Comparison of ENCODE assay signal across 24 mouse cellular contexts in genomic region chr7:114773781-114774180, GRCm38 (mm10). TPM values are rescaled to one million over a fixed set of nuclear protein-coding genes. Genes with fewer than 3 reads are reported as not detected.
DNase-seq lines count a peak whose midpoint lies in the region; ATAC-seq and TF ChIP-seq lines count a peak whose summit lies in the region.
"Had no signal": no experiment of that assay in that cellular context is flagged by ENCODE, and none has a peak within 500 bp of the region (broad histone marks: within the 10 kb centered on the region; RNA-seq: fewer than 3 reads in every experiment).

No protein-coding gene starts in this region.

- no peak overlapping the region for H3K4me2 ChIP-seq in embryonic facial prominence, embryonic 15.5 days (replicated peaks)
- no peak overlapping the region for H3K4me2 ChIP-seq in liver, postnatal 0 days (ENCODE audit: low read depth, low read length)
- H3K4me2 ChIP-seq: embryonic facial prominence, embryonic 13.5 days; forebrain, embryonic 15.5 days; heart, embryonic 12.5 days; hindbrain, embryonic 15.5 days had no signal

- no peaks in the 10 kb centered on the region for H3K27me3 ChIP-seq in embryonic facial prominence, embryonic 15.5 days
- H3K27me3 ChIP-seq in liver, postnatal 0 days (ENCODE audit: insufficient read depth, low read length) = no peaks in the 10 kb centered on the region
- H3K27me3 ChIP-seq: CH12.LX; embryonic facial prominence, embryonic 13.5 days; forebrain, embryonic 15.5 days; heart, embryonic 12.5 days; hindbrain, embryonic 15.5 days; Patski had no signal

- no peak overlapping the region for H3K27ac ChIP-seq in embryonic facial prominence, embryonic 15.5 days (replicated peaks)
- H3K27ac ChIP-seq in liver, postnatal 0 days (ENCODE audit: low read depth) = no peak overlapping the region; the same call in 1 of the 2 replicates
- H3K27ac ChIP-seq: embryonic facial prominence, embryonic 13.5 days; forebrain, embryonic 15.5 days; hindbrain, embryonic 15.5 days had no signal

- TF ChIP-seq CTCF in liver, postnatal 0 days (IDR thresholded peaks at IDR 0.05; ENCODE audit: low read depth) = no peak

- H3K36me3 ChIP-seq in embryonic facial prominence, embryonic 15.5 days = no peaks in the 10 kb centered on the region
- H3K36me3 ChIP-seq in liver, postnatal 0 days (replicated peaks; ENCODE audit: insufficient read depth, low read length) = no peaks in the 10 kb centered on the region
- H3K36me3 ChIP-seq: embryonic facial prominence, embryonic 13.5 days; forebrain, embryonic 15.5 days; heart, embryonic 12.5 days; hindbrain, embryonic 15.5 days had no signal

- no peak overlapping the region for H3K9ac ChIP-seq in embryonic facial prominence, embryonic 15.5 days
- no peak overlapping the region for H3K9ac ChIP-seq in liver, postnatal 0 days (replicated peaks)
- H3K9ac ChIP-seq: embryonic facial prominence, embryonic 13.5 days; forebrain, embryonic 15.5 days; heart, embryonic 12.5 days; hindbrain, embryonic 15.5 days had no signal

- ATAC-seq in embryonic facial prominence, embryonic 15.5 days (ENCODE audit: insufficient number of reproducible peaks, low FRiP score, low TSS enrichment, low read depth) = 0 out of 2 replicates have a peak, but pooled peaks have one; percentile 59
- ATAC-seq in liver, postnatal 0 days = no peak
- ATAC-seq: activated CD4-positive, CD25-positive, alpha-beta regulatory T cell, adult 4 months; forebrain, embryonic 15.5 days; intestine, embryonic 16.5 days; Patski had no signal

- no peaks in the 10 kb centered on the region for H3K4me1 ChIP-seq in embryonic facial prominence, embryonic 15.5 days
- H3K4me1 ChIP-seq in liver, postnatal 0 days (ENCODE audit: insufficient read depth) = peaks cover 8% of the 10 kb centered on the region; the same call in 1 of the 2 replicates
- H3K4me1 ChIP-seq: embryonic facial prominence, embryonic 13.5 days; forebrain, embryonic 15.5 days; hindbrain, embryonic 15.5 days had no signal

- 18% methylated on average over 4 of the region's 4 CpGs for WGBS in embryonic facial prominence, embryonic 15.5 days
- WGBS in liver, postnatal 0 days (ENCODE audit: insufficient replicate concordance) = 69% methylated on average over 4 of the region's 4 CpGs

- no peak for TF ChIP-seq EP300 in liver, postnatal 0 days (IDR thresholded peaks at IDR 0.05; ENCODE audit: low read depth)

- no peak overlapping the region for H3K4me3 ChIP-seq in embryonic facial prominence, embryonic 15.5 days (replicated peaks)
- no peak overlapping the region for H3K4me3 ChIP-seq in liver, postnatal 0 days (ENCODE audit: low read depth, low read length)
- H3K4me3 ChIP-seq: embryonic facial prominence, embryonic 13.5 days; forebrain, embryonic 15.5 days; heart, embryonic 12.5 days; hindbrain, embryonic 15.5 days had no signal

- no peaks in the 10 kb centered on the region for H3K9me3 ChIP-seq in embryonic facial prominence, embryonic 15.5 days (replicated peaks)
- H3K9me3 ChIP-seq in liver, postnatal 0 days (ENCODE audit: low read length) = no peaks in the 10 kb centered on the region
- H3K9me3 ChIP-seq: embryonic facial prominence, embryonic 13.5 days; forebrain, embryonic 15.5 days; heart, embryonic 12.5 days; hindbrain, embryonic 15.5 days had no signal

- DNase-seq in heart, adult 11 months = peak; percentile 73
- DNase-seq in heart, postnatal 4 days = no peak
- peak; percentile 10 for DNase-seq in embryo, embryonic 11 days
- no peak for DNase-seq in liver, postnatal 0 days
- no peak for DNase-seq in cerebellum, adult 9-10 months
- no peak for DNase-seq in layer of hippocampus, adult 9-11 months
- DNase-seq: adrenal gland, adult 2 months; adrenal gland, postnatal 36 days; cerebellum, adult 11 months; cerebellum, adult 8-10 months; cerebellum, postnatal 25 days; gastrocnemius, postnatal 14 days had no signal

RNA-seq across cellular contexts. Expression of gene Insc, which starts 30.3 kb away (rescaled TPM):
- total RNA-seq in heart, postnatal 4 days (2021) = 1 to 10 TPM; 1.9 to 2.7 TPM
- polyA plus RNA-seq in embryonic facial prominence, embryonic 15.5 days (2015; fragmentation: Nextera tagmentation; extraction: Ambion mirVana) = 13.6 and 14.7 TPM in 2 replicates
- 13.7 and 16.2 TPM in 2 replicates for polyA plus RNA-seq in liver, postnatal 0 days (2015; fragmentation: Nextera tagmentation; extraction: Ambion mirVana)
- total RNA-seq: CH12.LX had no signal

RNA-seq across cellular contexts. Expression of gene Calcb, which starts 55.3 kb away (rescaled TPM):
- total RNA-seq in heart, postnatal 4 days (2021) = 1 to 10 TPM; 1.3 to 1.8 TPM
- 2.2 and 2.3 TPM in 2 replicates for polyA plus RNA-seq in embryonic facial prominence, embryonic 15.5 days (2015; fragmentation: Nextera tagmentation; extraction: Ambion mirVana)
- polyA plus RNA-seq in liver, postnatal 0 days (2015; fragmentation: Nextera tagmentation; extraction: Ambion mirVana) = not detected in 2 replicates
- total RNA-seq: adrenal gland, adult 2 months; adrenal gland, postnatal 36 days; CH12.LX; gastrocnemius, adult 18-20 months; gastrocnemius, postnatal 14 days had no signal
- polyA plus RNA-seq: activated CD4-positive, CD25-positive, alpha-beta regulatory T cell, adult 4 months; adrenal gland, adult 2 months; forebrain, embryonic 11.5 days; forebrain, embryonic 15.5 days; heart, embryonic 12.5 days; hindbrain, embryonic 11.5 days had no signal

Comparison
In these comparisons a context has a peak if more than half of its experiments do, and no peak if none do; other contexts are left out.
1. DNase-seq: peak in heart, adult 11 months (single experiment) and embryo, embryonic 11 days (single experiment); none in heart, postnatal 4 days (single experiment), liver, postnatal 0 days (single experiment), cerebellum, adult 9-10 months (single experiment) and layer of hippocampus, adult 9-11 months (single experiment).